Mouse (Mus musculus) cerebellum, postnatal 4 days (tissue): ENCODE measurements around the gene Nabp2.

Experiments
- DNase-seq, 2 experiments: peaks; one replicate each; pipeline ENCODE4 v3.0.0; 2022; ENCODE audit warnings: low spot score in 2 of 2, mixed read lengths in 1 of 2

The Nabp2 gene

DNA sequence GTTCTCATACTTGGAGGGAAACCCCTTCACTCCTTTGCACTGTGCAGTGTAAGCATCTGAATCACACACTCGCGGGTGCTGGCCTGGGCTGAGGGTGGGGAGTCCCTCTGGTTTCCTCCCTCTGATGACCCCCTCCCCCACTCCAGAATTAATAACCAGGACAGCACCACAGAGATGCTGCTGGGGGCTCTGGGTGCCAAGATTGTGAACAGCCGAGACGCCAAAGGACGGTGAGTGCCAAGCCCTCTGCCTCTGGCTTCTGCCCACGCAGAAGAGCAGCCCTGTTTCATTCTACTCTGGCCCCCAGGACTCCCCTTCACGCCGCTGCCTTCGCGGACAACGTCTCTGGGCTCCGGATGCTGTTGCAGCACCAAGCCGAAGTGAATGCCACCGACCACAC, 22.4 kb downstream of the Nabp2 start:
- peak in 1 of 2 experiments; percentile 1 for DNase-seq

DNA sequence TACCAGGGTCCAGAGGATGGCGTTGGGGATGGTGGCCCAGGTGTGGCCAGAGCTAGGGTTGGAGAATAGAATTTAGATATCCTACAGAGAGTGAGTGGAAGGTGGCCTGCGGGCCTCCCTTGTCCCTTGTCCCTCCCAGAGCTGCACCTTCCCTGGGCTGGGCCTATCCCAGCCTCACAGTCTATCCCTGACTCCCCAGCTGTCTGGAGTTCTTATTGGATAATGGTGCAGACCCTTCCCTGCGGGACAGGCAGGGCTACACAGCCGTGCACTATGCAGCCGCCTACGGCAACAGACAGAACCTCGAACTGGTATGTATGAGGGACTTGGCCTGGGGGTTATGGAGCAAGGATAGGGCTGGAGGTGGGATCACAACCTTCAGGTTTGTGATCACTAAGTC, 25.4 kb downstream of the Nabp2 start:
- no peak for DNase-seq

DNA sequence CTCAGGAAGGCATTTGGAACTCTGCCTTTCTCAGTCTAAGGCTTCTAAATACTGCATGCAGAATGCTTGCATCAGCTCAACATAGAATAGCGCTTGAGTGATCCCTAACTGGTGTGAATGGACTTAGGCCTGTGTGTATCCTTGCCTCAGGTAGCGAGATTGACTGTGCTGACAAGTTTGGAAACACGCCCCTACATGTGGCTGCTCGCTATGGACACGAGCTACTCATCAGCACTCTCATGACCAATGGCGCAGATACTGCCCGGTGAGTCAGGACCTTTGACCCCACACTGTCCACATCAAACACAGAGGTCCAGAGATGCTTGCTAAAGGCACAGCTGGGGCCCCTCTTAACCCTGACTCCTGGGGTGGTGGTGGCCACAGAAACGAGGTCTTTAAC, 28.8 kb downstream of the Nabp2 start:
- no peak for DNase-seq

DNA sequence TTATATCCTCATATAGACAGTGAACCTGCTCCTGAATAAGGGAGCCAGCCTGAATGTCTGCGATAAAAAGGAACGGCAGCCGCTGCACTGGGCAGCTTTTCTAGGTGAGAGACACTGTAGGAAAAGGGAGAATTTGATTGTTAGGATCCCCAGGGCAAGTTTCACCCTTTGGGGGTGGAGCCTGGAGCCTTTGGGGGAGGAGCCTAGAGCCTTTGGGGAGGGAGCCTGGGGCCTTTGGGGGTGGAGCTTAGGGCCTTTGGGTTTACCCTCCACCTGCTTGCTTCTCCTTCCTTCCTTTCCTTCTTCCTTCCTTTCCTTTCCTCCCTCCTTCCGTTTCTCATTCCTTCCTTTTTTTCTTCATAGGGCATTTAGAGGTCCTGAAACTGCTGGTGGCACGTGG, 30.7 kb downstream of the Nabp2 start:
- DNase-seq: no peak

DNA sequence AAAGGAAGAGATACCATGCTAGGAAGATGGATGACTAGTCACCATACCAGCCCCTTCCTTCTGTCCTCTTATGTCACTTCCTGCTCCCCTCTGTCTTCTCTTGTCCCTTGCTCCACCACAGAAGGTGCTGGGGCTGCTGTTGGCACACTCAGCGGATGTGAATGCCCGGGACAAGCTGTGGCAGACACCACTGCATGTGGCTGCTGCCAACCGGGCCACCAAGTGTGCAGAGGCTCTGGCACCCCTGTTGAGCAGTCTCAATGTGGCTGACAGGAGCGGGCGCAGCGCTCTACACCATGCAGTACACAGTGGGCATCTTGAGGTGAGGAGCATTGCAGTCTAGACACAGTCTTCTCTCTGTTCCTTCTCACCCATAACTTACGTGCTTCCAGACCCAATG, 32.0 kb downstream of the Nabp2 start:
- DNase-seq: no peak

DNA sequence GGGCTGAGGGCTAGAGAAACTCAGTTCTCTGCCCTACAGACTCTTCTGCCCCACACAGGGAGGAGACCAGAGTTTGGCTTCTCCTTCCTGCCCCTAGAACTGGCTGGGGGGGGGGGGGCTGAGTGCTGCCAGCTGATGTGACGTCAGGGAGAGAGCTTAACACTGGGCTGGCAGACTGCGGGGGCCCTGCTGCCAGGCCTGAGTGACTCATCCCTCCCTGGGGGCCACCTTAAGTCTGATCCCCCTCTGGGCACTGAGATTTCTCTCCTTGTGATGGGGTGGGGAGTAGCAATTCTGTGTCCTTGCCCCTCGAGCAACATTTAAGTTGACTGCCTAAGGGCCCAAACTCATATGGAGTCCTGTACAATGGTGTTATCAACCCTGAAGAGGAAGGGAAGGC, 32.8 kb downstream of the Nabp2 start:
- no peak for DNase-seq

DNA sequence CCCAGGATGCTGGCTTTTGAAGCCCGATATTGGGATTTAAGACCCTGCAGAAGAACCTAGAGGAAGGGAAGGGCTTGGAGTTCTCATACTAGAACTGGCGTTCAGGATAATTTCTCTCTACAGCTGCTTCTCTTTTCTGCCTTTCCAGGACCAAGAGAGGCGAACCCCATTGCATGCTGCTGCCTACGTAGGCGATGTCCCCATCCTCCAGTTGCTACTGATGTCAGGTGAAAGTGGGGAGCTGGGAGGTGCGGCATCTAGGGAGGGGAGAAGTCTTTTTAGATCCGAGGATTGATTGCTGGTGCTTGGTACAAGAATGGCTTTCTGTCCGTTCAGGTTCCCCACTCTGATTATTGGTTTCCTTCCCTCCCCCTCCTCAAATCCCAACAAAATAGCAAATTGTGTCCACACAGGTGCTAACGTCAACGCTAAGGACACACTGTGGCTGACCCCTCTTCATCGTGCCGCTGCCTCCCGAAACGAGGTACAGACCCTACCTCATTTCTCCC, 33.3 kb downstream of the Nabp2 start:
- DNase-seq: no peak

DNA sequence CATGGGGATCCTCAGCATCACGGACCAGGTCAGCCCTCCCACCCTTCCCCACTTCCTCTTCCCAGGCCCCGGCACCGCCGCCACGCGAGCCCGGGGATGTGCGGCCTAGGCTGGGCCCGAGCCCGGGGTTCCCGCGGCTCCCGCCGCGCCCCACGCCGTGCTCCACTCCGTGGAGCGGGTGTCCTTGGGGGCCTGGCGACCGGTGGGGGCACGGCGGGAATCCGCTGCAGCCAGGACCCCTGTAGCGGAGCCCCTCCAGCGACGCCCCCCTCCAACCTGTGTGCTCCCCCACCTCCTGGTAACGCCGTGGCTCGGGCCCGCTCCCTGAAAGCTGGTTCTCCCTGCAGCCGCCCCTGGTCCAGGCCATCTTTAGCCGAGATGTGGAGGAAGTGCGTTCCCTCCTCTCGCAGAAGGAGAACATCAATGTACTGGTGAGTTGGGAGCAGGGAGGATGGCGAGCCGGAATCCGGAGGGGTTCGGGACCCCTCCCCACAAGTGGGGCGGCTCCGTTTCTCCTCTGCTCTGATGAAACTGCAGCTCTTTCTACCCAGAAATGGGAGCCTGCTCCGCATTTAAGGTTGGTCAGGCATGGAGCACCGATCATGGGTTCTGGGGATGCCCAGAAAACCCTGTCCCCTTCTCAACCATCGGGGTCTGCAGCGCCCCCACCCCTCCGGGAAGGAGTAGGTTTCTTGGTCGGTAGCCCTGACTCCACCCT, 33.9 kb downstream of the Nabp2 start:
- DNase-seq: peak; percentile 37 to 52

DNA sequence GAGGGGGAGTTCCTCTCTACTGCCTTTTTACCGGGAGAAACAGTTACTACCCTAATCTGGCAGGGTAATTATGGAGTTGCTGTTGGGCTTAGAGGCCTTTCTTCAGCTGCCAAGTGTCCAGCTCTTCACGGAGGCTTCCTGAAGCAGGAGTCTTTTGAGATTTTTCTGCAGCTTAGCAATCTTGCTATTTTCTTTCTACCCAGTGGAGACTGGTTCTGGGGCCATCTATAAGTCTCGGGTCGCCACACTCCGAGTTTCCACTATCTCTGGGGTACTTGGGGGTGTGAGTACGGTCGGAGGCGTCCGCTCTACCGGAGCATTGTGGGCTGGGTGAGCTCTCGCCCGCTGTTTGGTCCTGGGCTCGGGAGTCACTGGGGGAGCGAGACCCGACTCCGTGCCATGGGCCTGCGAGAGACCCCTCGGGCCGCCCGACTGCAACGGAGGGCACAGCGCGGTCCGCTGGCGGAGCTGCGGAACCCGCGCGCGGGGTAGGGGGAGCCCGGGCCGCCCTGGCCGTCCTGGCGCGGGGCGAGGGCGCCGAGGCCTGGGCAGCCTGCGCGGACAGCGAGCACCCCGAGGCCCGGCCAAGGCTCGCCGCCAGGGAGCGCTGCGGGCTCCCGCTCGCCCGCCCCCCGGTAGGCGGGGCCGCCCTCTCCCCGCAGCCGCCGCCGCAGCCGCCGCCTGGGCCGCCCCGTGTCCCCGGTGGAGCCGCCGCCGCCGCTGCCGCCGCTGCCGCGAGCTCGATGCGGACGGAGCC, 34.7 kb downstream of the Nabp2 start, which contains the start of gene Ankrd52:
Ankrd52 (plus strand) TSS at position 661 of the 757 bp plus-strand sequence.
- peak; percentile 72 to 90 for DNase-seq

DNA sequence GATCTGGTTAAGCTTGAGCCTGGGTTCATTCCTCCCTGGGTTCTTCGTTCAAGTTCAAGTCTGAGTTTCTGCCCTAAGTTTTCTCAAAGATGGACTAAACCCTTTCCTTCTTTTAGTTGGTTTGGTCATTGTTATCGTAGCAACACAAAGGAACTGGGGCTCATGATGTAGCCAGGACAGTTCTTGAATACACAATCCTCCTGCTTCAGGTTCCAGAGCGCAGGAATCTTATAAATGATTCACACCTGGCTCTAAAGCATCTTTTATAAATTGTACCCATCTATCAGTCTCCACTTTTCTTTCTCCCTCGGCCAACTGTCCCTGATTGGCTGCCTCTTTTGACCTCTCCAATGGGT, 35.2 kb downstream of the Nabp2 start:
- no peak for DNase-seq

DNA sequence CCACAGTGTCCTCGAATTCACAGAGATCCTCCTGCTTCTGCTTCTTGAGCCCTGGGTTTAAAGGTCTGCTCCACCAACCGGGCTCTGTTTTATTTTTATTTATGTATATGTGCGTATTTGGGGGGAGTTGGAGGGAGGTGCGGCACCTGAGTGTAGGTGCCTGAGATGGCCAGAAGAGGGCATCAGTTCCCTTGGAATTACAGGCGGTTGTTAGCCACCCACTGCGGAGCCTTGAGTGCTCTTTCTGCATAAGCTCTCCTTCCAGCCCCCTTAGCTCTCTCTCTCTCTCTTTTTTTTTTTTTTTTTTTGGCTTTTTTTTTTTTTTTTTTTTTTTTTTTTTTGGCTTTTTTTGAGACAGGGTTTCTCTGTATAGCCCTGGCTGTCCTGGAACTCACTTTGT, 36.9 kb downstream of the Nabp2 start:
- no peak for DNase-seq

DNA sequence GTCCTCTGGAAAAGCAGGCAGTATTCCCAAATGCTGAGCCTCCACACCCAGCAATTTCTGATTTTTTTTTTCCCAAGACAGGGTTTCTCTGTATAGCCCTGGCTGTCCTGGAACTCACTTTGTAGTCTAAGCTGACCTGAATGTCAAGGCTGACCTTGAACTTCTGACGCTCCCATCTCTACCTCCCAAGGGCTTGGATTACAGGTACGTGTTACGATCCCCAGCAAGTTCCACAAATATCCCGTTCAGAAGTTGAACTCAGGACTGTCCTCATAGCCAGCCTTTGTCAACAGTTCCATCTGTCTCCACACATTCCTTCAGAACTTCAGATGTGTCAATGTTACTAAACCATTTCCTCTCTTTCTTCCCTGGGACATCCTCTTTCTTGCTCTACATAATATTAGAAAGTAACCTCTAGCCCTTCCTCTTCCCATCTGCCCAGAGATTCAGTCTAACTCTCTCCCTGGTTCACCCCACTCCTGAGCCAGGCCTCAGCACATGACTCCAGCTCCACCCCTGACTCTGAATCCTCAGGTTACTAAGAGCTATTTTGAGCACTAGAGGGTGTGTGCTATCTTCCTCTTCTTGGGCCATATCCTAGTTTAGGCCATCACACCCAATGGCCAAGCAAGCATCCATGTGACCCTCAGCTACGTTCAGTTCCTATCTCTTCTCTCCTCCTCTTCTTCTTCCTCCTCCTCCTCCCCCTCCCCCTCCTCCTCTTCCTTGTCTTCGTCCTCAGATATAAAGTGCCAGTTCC, 38.1 kb downstream of the Nabp2 start:
- DNase-seq: no peak

DNA sequence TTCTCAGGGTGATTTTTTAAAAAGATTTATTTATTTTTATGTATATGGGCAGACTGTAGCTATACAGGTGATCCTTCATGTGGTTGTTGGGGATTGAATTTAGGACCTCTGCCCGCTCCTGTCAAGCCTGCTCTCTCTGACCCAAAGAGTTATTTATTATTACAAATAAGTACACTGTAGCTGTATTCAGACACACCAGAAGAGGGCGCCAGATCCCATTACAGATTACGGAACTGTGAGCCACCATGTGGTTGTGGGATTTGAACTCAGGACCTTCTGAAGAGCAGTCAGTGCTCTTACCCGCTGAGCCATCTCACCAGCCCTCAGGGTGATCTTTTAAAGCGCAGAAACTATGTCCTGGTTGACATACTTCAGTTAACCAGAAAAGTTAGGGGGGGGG, 39.1 kb downstream of the Nabp2 start:
- DNase-seq: no peak

DNA sequence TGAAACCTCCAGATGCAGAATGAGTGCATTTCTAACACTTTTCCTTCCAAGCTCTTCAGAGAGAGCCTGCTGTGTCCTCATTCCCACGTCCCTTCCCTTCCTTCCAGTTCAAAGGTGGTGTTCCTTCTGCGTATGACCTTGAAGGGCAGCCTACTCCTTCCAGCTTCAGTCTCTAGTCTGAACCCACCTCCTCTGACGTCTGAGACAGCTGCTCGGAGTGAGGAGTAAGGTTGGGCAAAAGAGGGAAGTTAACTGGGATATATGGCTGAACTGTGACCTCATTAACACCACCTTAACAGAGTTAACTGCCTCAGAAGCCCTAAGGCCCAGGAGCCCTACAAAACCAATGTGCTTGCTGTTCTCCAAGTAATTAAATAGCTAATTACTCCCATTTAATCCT, 40.7 kb downstream of the Nabp2 start:
- DNase-seq: no peak

DNA sequence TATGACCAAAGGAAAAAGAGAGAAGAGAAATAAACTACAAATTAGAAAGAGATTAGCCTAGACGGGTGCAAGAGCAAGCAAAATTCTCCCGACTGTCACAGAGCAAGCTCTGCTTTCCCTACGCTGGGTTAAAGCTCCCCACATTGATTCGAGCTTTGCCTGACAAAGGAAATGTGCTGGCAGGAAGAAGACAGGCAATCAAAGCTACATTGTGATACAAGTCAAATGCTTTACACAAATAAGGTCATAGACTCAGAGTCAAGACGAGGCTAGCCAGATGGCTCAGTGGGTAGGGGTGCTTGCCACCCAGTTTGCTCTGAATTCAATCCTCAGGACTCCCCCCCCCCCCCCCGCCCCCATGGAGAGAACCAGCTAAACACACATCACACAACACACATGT, 41.3 kb downstream of the Nabp2 start:
- no peak for DNase-seq

DNA sequence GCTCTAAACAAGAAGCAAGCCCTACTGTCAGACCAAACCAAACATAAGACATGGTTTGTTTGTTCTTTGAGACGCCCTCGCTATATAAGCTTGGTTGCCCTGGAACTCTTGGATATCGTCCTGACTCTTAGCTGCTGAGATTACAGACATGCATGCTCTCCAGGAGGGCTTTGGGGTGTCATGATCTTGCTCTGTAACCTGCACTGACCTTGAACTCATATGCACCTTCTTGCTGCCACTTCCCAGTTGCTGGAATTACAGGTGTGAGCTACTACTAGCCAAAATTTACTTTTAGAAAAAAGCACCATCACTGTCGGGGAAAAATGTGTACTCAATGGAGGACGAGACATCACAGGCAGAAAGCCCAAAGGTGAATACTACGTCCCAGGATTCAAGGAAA, 41.7 kb downstream of the Nabp2 start:
- no peak for DNase-seq

DNA sequence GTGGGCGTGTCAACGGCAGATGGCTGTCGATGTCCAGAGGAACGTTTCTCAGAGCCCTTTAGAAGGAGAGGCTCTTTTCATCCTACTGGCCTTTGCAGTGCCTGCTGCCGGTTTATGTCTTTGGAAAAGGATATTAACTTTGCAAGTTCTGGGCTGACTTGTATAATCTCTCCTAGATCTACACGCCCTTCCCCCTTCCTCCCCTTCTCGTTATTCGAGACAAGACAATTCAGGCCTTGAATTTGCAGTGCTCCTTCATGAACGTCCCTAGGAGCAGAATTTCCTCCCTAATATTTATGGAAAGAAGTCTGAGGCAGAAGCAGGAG, 42.1 kb downstream of the Nabp2 start:
- DNase-seq: no peak

DNA sequence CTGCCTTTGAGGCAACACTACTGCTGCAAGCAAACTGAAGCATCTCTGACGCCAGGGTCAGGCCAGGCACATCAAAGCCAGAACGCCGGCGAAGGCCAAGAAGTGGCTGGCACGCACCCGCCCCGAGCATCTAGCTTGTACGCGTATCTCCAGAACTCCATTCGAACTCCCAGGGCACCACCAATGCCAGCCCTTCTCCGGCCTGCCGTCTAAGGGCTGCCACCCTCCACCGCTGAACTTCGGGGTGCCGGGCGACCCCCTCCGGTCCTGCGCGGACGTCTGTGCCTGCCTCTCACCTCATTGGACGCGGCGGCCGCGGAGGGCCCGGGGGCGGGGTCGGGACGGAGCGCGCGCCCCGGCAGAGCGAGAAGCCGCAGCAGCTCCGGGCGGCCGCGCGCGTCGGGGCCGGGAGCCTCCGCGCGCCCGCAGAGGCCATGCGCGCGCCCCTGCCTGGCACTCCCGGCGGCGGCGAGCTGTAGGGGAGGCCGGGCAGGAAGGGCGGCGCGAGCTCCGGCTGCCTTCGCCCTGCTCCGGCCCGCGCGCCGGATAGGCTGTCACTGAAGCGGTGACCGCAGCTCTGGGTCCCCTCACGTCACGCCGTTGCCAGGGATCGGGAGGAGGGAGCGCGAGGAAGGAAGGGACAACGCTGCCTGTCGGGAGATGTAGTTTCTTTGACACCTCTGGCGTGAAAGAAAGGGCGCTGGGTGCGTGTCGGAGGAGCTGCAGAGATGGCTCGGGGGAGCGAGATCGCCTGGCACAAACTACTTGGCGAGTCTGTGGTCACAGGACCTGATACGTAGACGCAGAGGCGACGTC, 42.7 kb downstream of the Nabp2 start, which contains the start of gene Coq10a:
Coq10a (minus strand) TSS at position 596 of the 816 bp plus-strand sequence.
- DNase-seq: peak; percentile 79 to 88

DNA sequence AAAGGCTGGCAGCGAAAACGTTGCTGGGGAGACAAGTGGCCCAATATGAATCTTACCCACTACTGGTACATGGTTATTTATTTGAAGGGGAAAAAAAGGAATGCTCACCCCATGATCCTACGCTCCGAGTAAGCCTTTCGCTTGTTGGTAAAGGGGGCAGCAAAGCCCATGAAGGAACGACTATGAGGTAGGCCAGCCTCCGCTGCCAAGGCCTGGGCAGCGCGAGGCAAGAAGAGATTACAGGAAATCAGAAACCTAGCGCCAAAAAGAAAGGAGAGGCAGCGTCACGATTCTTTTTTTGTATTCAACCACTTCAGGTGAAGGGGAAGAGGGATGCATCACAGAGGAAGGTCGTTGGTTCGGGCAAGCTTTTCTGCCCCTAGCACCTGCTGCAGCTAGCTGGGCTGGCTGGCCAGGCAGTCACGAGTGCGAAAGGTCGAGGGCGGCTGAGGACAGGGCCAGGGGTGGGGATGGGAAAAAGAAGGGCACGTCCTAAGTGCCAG, 43.3 kb downstream of the Nabp2 start:
- DNase-seq: no peak

DNA sequence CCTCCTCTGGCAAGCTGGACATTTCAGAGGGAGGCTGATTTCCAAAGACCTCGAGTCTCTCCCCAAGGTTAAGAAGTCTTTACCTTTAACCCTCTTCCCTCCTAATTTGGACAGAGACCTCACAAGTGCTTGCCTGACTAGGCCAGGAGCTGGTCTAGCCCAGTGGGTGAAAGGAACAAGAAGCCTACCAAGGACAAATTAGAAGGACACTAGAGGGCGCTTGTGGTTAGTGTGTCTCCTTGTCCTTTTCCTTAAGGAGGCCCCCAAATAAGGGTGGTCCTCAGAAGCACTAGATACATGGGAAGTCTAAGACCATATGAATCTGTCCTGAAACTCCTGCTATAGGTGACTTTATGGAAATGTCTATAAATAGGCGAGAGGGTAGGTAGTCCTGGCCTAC, 48.7 kb downstream of the Nabp2 start:
- DNase-seq: no peak

DNA sequence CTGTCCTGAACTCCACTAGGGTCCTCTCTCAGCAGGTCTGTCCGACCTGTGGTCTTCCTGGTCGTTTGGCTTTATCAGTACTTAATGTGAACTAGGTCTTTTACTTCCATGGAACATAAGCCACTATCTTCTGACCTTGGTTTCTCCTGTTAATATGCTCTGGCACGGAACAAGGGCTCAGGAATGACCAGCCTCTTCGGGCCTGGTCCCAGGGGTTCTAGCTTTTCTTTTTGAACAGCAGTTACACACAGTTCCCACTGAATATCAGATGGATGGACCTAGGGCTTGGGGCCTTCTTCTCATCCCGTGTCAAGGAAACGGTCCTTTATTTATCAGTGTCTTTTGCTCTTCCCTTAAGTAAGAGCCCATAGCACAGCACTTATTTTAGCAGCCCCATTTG, 49.5 kb downstream of the Nabp2 start:
- no peak for DNase-seq

DNA sequence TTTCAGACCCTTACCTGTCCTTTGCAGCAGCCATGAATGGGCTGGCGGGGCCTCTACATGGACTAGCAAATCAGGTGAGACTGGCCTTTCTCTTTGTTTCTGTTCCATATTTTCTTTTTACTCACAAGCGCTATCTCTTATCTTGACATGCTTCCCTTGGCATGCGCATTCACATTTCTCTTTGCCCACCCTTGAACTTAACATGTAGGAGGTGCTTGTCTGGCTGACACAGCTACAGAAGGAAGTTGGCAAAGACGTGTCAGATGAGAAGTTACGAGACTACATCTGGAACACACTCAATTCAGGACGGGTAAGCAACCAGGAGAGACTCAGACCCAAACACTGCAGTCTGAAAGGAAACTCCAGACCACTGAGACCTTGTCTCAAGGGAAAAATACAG, 52.1 kb downstream of the Nabp2 start:
- DNase-seq: no peak
